Mouse (Mus musculus): ENCODE data around the gene Tnfrsf12a.

DNA sequence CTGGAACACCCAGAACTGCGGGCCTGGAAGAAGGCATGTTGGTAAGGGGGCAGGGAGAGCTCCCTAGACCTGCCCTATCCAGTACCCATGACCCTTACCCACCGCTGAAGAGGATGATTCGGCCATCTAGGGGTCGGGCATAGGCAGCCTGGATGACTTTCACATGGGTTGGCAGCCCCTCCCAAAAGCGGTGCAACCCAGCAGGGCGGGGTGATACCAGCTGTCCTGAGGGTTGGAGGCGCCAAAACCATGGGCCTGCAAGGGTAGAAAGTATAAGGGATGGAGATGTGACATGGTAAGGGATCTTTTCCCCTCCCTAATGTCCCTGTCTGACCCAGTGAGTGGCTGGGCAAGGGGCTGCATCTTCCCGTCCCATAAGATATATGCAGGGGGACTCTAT lies 46.0 kb downstream of the Tnfrsf12a start:
- TF ChIP-seq CTCF (IDR thresholded peaks at IDR 0.05; ENCODE audit: extremely low read depth, insufficient read depth, low read length) (no peak), POLR2A (IDR thresholded peaks at IDR 0.05; ENCODE audit: extremely low read depth, insufficient read depth, low read length) (no peak)

Data from cortical plate, adult 2 months (tissue).